Mouse (Mus musculus) forebrain, embryonic 14.5 days (tissue): ENCODE measurements around the gene Pdgfb. TPM values are rescaled to one million over a fixed set of nuclear protein-coding genes. Genes with fewer than 3 reads are reported as not detected.

Source experiments
- ATAC-seq: fragments of 200-750 bp; cut with Nextera tagmentation; 2 replicates; pipeline ENCODE4 v1.8.0; 2017; ENCODE audit warnings: mild to moderate bottlenecking, moderate library complexity
- DNase-seq: peaks from one replicate; pipeline ENCODE4 v3.0.0-alpha.2; 2015; ENCODE audit warnings: low spot score
- H3K27ac ChIP-seq: fragments of 300-500 bp; sonication (generic); 2 replicates; pipeline ENCODE4 v1.5.1; 2014; ENCODE audit warnings: low read depth, mild to moderate bottlenecking, control low read depth, low read length, moderate library complexity
- H3K27me3 ChIP-seq: fragments of 300-500 bp; sonication (generic); replicated peaks from 2 replicates; pipeline ENCODE4 v1.6.1; 2014; ENCODE audit warnings: low read length, control low read depth, mixed read lengths; ENCODE audit not compliant: control insufficient read depth, insufficient read depth
- H3K36me3 ChIP-seq: fragments of 300-500 bp; sonication (generic); 2 replicates; pipeline ENCODE4 v1.6.1; 2014; ENCODE audit warnings: low read length, control low read depth; ENCODE audit not compliant: control insufficient read depth, insufficient read depth
- H3K4me1 ChIP-seq: fragments of 300-500 bp; sonication (generic); 2 replicates; pipeline ENCODE4 v1.6.1; 2014; ENCODE audit warnings: antibody characterized with exemption, low read length, control low read depth; ENCODE audit not compliant: control insufficient read depth, insufficient read depth
- H3K4me2 ChIP-seq: fragments of 300-500 bp; sonication (generic); 2 replicates; pipeline ENCODE4 v1.6.1; 2014; ENCODE audit warnings: mild to moderate bottlenecking, control low read depth, low read length
- H3K4me3 ChIP-seq: fragments of 300-500 bp; sonication (generic); 2 replicates; pipeline ENCODE4 v1.5.1; 2014; ENCODE audit warnings: low read depth, low read length, control low read depth
- H3K9ac ChIP-seq: fragments of 300-500 bp; sonication (generic); 2 replicates; pipeline ENCODE4 v1.6.1; 2014; ENCODE audit warnings: mild to moderate bottlenecking, low read length, control low read depth, moderate library complexity
- H3K9me3 ChIP-seq: fragments of 300-500 bp; sonication (generic); replicated peaks from 2 replicates; pipeline ENCODE4 v1.6.1; 2016; ENCODE audit warnings: low read length, control low read depth, mixed read lengths; ENCODE audit not compliant: control insufficient read depth
- WGBS: fragments of 180-500 bp; shearing (Covaris S2); extraction: QIAGEN DNeasy Blood & Tissue Kit; methylation state at CpG from one replicate; pipeline ENCODE4 v1.1.7; 2014; 5-methylcytosine and 5-hydroxymethylcytosine counted together
- polyA plus RNA-seq: library from polyadenylated mRNA; unstranded; fragments of >200 nt; fragmentation: Nextera tagmentation; extraction: Ambion mirVana; gene quantifications from 2 replicates; pipeline ENCODE4 v1.2.1, GENCODE M21; 2014

The Pdgfb gene
- polyA plus RNA-seq, 1 experiment from 2014 or later, result 2.7 TPM

DNA sequence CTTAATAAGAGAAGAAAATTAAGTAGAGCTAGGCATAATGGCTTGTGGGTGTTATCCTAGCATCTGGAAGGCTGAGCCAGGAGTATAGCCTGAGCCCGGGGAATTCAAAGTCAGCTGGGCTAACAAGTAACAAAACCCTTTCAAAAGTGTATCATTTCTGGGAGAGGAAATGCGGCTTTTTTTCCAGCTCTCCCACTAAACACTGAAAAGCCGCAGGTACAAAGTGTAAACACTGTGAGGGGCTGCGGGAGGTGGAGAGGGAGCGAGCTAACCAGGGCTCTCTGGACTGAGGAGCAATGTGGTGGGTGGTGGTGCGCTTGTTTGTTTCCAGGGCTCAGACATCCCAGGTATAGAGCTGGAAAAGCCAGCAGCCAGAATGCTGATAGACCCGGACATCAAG lies 50.4 kb downstream of the Pdgfb start:
- 89% methylated on average over 7 of the region's 7 CpGs for WGBS
- H3K9ac ChIP-seq, result no peak overlapping the region
- no peaks in the 10 kb centered on the region for H3K9me3 ChIP-seq
- H3K4me3 ChIP-seq, result no peak overlapping the region
- H3K36me3 ChIP-seq, result no peaks in the 10 kb centered on the region
- H3K27me3 ChIP-seq, result no peaks in the 10 kb centered on the region
- H3K27ac ChIP-seq, result no peak overlapping the region
- H3K4me2 ChIP-seq, result no peak overlapping the region
- no peaks in the 10 kb centered on the region for H3K4me1 ChIP-seq
- ATAC-seq (no peak), DNase-seq (no peak)

DNA sequence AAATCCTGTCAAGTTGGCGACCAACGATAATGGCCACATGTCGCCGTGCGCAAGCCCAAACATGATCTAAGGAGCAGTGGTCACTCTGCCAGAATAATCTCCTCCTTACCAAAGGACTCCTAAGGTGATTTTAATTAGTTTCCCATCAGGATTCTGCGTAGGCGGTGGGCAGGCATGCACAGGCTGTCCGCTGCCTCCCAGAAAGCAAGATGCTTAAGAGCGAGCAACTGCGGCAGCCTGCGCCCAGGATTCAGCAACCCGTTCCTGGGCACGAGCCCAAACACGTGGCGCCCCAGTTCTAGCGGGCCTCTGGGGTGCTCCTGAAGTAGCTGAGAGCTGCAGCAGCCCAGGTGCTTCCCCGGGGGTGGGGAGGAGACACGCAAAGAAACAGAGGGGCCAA lies 52.1 kb downstream of the Pdgfb start:
- no peak overlapping the region for H3K4me3 ChIP-seq
- H3K27ac ChIP-seq, result no peak overlapping the region
- ATAC-seq (no peak), DNase-seq (no peak)
- H3K9me3 ChIP-seq, result no peaks in the 10 kb centered on the region
- no peaks in the 10 kb centered on the region for H3K27me3 ChIP-seq
- H3K4me2 ChIP-seq, result no peak overlapping the region
- no peak overlapping the region for H3K9ac ChIP-seq
- H3K36me3 ChIP-seq, result no peaks in the 10 kb centered on the region
- no peaks in the 10 kb centered on the region for H3K4me1 ChIP-seq
- 59% methylated on average over 18 of the region's 18 CpGs for WGBS

DNA sequence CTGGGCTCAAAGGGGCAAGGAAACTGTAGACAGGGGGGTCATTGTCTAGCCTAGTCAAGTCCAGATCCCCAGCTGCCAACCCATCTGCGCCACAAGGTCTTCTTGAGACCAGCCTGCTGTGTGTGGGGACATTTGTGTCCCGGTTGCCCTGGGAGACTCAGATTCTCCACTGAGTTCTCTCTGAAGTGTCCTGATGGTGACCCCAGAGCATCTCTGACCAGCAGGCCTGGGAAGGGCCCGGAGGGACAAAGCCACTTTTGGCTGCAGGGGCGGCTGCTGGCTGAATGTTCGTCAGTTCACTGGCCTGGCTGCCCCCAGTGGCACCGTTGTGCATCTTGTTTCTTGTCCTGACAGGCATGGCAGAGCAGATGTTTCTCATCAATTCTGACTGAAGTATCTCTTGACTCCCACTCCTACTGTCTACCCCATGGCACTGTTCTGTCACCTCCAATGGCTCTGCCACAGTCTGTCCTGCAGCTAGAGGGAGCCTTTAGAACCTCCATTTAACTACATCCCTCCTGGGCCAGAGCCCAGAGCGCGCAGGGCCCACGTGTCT lies 53.3 kb downstream of the Pdgfb start:
- no peak overlapping the region for H3K27ac ChIP-seq
- no peaks in the 10 kb centered on the region for H3K4me1 ChIP-seq
- no peaks in the 10 kb centered on the region for H3K36me3 ChIP-seq
- ATAC-seq, result no peak
- 77% methylated on average over 9 of the region's 9 CpGs for WGBS
- H3K4me2 ChIP-seq, result no peak overlapping the region
- H3K9ac ChIP-seq, result no peak overlapping the region
- H3K9me3 ChIP-seq, result no peaks in the 10 kb centered on the region
- no peak overlapping the region for H3K4me3 ChIP-seq
- no peaks in the 10 kb centered on the region for H3K27me3 ChIP-seq
- no peak for DNase-seq

DNA sequence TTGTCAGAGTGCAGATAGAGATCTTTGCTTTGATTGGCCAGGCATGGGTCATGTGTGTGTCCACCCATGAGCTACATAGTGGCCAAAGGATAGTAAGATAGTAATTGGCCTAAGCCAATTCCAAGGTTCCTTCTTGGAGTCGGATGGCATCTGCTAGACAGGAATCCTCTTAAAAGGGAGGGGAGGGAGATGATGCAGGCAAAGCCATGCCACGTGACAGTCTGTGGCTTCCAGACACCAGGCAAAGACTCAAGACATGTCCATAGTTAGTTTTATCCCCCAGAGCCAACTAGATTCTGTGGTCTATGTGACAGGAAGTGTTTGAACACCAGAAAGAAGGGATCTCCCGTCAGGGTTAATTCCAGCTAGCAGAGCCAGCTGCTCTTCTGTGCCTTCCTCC lies 56.4 kb downstream of the Pdgfb start:
- Histone ChIP-seq H3K4me3 (no peak overlapping the region), H3K36me3 (no peaks in the 10 kb centered on the region), H3K9me3 (no peaks in the 10 kb centered on the region), H3K27ac (no peak overlapping the region), H3K27me3 (no peaks in the 10 kb centered on the region), H3K4me1 (no peaks in the 10 kb centered on the region), H3K9ac (no peak overlapping the region), H3K4me2 (no peak overlapping the region)
- 61% methylated on average over 3 of the region's 3 CpGs for WGBS
- no peak for DNase-seq
- ATAC-seq, result no peak

DNA sequence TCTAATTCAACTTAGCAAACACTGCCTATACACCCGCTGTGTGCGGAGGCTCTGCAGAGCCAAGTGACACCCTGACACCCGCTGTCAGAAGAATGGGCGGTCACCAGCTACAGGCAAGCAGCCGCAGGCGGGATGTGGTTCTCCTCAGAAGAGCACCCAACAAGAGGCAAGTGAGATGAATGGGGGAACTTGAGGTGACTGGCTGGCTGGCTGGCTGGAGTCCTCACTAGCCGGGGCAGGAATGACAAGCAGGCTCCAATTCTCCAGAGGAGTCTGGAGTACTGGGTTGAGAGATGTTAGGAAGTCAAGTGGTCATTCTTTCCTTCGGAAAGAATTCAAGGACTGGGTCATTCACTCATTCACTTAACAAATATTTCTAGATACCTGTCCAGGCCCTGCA lies 58.2 kb downstream of the Pdgfb start:
- H3K27me3 ChIP-seq, result no peaks in the 10 kb centered on the region
- DNase-seq, result no peak
- no peak overlapping the region for H3K27ac ChIP-seq
- no peaks in the 10 kb centered on the region for H3K36me3 ChIP-seq
- H3K4me3 ChIP-seq, result no peak overlapping the region
- no peaks in the 10 kb centered on the region for H3K9me3 ChIP-seq
- 87% methylated on average over 8 of the region's 8 CpGs for WGBS
- ATAC-seq, result no peak
- no peak overlapping the region for H3K9ac ChIP-seq
- H3K4me1 ChIP-seq, result 0 out of 2 replicates have a peak, but pooled peaks cover 2% of the 10 kb centered on the region
- no peak overlapping the region for H3K4me2 ChIP-seq

DNA sequence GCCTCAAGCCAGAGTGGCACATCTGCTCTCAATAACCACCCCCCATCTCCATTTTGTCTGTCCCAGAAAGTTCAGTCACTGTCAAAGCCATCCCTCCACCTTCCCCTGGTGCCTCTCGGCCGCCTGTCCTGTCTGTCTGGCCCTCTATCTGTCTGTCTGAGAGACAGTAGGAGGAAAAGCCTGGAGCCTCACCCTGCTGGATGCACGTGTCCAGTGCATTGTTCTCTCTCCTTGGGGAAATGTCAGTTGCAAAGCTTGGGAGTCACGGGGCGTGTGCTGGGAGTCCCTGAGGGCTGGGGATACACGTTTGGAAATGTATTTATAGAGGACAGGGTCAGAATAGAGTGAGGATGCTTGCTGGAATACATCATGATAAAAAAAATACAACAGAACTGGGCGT lies 61.3 kb downstream of the Pdgfb start:
- Histone ChIP-seq H3K4me1 (peaks cover 20% of the 10 kb centered on the region), H3K27ac (no peak overlapping the region), H3K4me2 (no peak overlapping the region), H3K9ac (no peak overlapping the region), H3K4me3 (no peak overlapping the region), H3K9me3 (no peaks in the 10 kb centered on the region), H3K36me3 (no peaks in the 10 kb centered on the region), H3K27me3 (no peaks in the 10 kb centered on the region)
- DNase-seq, result no peak
- WGBS, result 68% methylated on average over 7 of the region's 7 CpGs
- ATAC-seq, result no peak

DNA sequence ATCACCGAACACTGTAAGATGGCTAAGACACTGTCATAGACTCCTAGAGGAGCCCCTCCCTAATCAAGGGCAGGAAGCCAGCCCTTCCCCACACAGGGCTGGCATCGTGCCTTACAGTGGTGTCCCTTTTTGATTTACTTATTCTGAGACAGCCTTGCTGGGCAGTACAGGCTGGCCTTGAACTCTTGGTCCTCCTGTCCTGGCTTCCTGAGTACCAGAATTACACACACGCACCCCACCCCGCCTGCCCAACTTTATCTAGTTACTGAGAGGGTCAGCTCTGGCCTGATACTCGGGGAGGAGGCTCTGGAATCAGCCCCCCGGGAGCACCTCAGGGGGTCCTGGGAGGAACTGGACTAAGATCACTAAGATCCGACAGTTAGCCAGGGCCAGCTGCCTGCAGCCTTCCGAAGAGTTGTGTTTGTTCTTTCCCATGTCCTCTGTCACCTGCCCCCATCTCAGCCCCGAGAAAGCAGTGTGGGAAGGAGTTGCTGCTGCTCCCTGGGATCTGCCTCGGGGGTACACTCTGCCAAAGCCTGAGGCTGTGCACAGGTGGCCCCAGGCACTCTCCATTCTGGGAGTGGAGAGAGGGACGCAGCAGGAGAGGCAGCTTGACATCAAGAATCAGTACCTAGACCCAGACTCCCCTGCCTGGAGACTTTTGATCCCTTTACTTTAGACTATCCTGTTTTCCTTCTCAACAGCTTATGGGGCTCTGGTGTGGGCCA lies 62.1 kb downstream of the Pdgfb start:
- Histone ChIP-seq H3K36me3 (no peaks in the 10 kb centered on the region), H3K9ac (no peak overlapping the region), H3K4me2 (no peak overlapping the region), H3K4me1 (peaks cover 20% of the 10 kb centered on the region), H3K4me3 (no peak overlapping the region), H3K9me3 (no peaks in the 10 kb centered on the region), H3K27ac (no peak overlapping the region), H3K27me3 (no peaks in the 10 kb centered on the region)
- 50% methylated on average over 11 of the region's 11 CpGs for WGBS
- no peak for ATAC-seq
- no peak for DNase-seq

DNA sequence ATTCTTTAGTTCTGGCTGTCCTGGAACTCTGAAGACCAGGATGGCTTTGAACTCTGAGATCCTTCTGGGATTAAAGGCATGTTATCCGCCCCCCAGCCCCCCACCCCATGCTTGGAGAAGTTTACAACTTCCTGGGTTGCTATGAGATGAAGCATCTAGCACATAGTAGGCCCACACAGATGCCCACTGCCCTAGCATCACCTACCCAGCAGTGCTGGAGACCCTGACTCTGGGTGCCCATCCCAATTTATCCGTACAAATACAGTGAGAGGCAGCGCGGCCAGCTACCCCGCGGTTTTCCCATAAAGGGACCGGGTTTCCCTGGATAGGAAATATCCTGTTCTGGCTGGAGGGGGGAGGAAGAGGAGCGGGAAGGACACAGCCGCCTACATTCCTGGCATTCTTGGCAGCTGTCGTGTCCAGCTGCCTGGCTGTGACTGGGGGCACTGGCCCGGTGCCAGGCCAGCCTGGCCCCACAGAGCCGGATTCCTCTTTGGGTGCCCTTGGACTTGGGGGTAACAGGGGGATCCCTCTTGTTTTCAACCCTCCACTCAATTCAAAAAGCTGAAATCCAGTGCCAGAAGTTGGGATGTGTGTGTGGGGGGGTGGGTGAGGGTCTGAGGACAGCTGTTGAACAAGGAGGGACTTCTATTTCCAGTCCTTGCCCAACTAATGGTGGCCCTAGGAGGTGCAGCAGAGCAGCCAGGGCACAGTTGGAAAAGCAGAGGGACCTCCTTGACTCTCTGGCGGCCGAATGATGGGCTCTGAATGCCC lies 62.9 kb downstream of the Pdgfb start:
- no peak overlapping the region for H3K9ac ChIP-seq
- no peaks in the 10 kb centered on the region for H3K36me3 ChIP-seq
- H3K4me1 ChIP-seq, result peaks cover 20% of the 10 kb centered on the region
- H3K27me3 ChIP-seq, result no peaks in the 10 kb centered on the region
- no peak overlapping the region for H3K27ac ChIP-seq
- no peak overlapping the region for H3K4me2 ChIP-seq
- H3K9me3 ChIP-seq, result no peaks in the 10 kb centered on the region
- no peak for DNase-seq
- no peak for ATAC-seq
- WGBS, result 43% methylated on average over 14 of the region's 14 CpGs
- no peak overlapping the region for H3K4me3 ChIP-seq

DNA sequence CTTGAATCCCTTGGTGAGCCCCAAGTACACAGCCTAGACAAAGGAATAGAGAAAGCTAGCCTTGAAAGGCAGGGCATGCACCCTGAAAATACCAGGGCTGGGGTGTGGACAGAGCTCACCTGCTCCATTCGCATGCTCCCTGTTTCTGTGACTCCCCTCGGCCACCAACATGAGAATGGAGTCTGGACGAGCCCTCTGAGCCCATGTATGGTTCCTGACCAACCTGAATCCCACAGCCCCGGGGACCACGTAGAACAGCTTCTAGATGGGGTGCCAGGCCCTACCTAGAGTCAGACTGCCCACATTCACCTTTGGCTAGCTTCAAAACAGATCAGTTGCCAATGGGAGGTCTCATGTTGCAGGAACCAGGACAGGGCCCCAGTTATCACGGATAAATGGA lies 63.6 kb downstream of the Pdgfb start:
- no peaks in the 10 kb centered on the region for H3K9me3 ChIP-seq
- DNase-seq, result no peak
- H3K4me1 ChIP-seq, result peaks cover 20% of the 10 kb centered on the region
- ATAC-seq, result no peak; the same call in 1 of the 2 replicates
- no peaks in the 10 kb centered on the region for H3K27me3 ChIP-seq
- H3K4me2 ChIP-seq, result peak overlapping the region; percentile 55; the same call in 1 of the 2 replicates
- no peak overlapping the region for H3K4me3 ChIP-seq
- 78% methylated on average over 6 of the region's 6 CpGs for WGBS
- H3K27ac ChIP-seq, result peak overlapping the region; percentile 36; the same call in 1 of the 2 replicates
- no peak overlapping the region; the same call in 1 of the 2 replicates for H3K9ac ChIP-seq
- H3K36me3 ChIP-seq, result no peaks in the 10 kb centered on the region
